Mouse (Mus musculus): ENCODE data around the gene Pck1.
"Not testable (repeated sequence)": the region's sequence is repeated elsewhere in the genome, so short reads cannot be mapped to it uniquely, and the experiment has no call there.

DNA sequence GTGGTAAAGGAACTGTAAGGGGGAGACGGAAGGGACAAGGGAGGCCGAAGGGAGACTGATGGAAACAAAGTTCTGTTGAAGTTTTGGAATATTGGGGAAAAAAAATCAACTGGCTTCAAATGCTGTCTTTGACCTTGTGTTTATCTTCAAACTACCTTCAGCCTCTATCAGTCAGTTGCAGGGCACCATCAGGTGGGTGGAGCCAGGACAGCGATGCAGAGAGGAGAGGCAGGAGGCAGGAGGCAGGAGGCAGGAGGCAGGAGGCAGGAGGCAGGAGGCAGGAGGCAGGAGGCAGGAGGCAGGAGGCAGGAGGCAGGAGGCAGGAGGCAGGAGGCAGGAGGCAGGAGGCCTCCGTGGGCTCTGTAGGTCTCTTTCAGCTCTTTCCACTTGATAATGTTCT is 32.7 kb upstream of the Pck1 start:
- TF ChIP-seq EP300, CTCF (IDR thresholded peaks at IDR 0.05; ENCODE audit: low read depth): not testable (repeated sequence)

Measured in heart, postnatal 0 days (tissue).